Mouse (Mus musculus) liver, embryonic 16.5 days (tissue): ENCODE results near the gene Slc35e2. TPM values are rescaled to one million over a fixed set of nuclear protein-coding genes. Genes with fewer than 3 reads are reported as not detected.
"Not testable (repeated sequence)": the region's sequence is repeated elsewhere in the genome, so short reads cannot be mapped to it uniquely, and the experiment has no call there.

Experiments
- ATAC-seq: fragments of 200-750 bp; cut with Nextera tagmentation; 2 replicates; pipeline ENCODE4 v1.8.0; 2017; ENCODE audit warnings: low read depth, mild to moderate bottlenecking, moderate number of reproducible peaks, moderate library complexity
- H3K27ac ChIP-seq: fragments of 300-500 bp; sonication (generic); 2 replicates; pipeline ENCODE4 v1.5.1; 2014; ENCODE audit warnings: mild to moderate bottlenecking, low read length
- H3K27me3 ChIP-seq: fragments of 300-500 bp; sonication (generic); 2 replicates; pipeline ENCODE4 v1.6.1; 2014; ENCODE audit warnings: low read depth, low read length, mixed read lengths; ENCODE audit not compliant: control insufficient read depth, insufficient read depth
- H3K36me3 ChIP-seq: fragments of 300-500 bp; sonication (generic); 2 replicates; pipeline ENCODE4 v1.6.1; 2014; ENCODE audit warnings: mild to moderate bottlenecking; ENCODE audit not compliant: control insufficient read depth, insufficient read depth
- H3K4me1 ChIP-seq: fragments of 300-500 bp; sonication (generic); 2 replicates; pipeline ENCODE4 v1.6.1; 2014; ENCODE audit warnings: low read depth, low read length, mixed read lengths; ENCODE audit not compliant: control insufficient read depth
- H3K4me2 ChIP-seq: fragments of 300-500 bp; sonication (generic); 2 replicates; pipeline ENCODE4 v1.6.1; 2014; ENCODE audit warnings: low read depth, low read length, mixed read lengths
- H3K4me3 ChIP-seq: fragments of 300-500 bp; sonication (generic); 2 replicates; pipeline ENCODE4 v1.5.1; 2014; ENCODE audit warnings: low read depth, mild to moderate bottlenecking, low read length
- H3K9ac ChIP-seq: fragments of 300-500 bp; sonication (generic); 2 replicates; pipeline ENCODE4 v1.6.1; 2014; ENCODE audit warnings: low read depth, low read length
- H3K9me3 ChIP-seq: fragments of 300-500 bp; sonication (generic); replicated peaks from 2 replicates; pipeline ENCODE4 v1.6.1; 2016; ENCODE audit warnings: low read length; ENCODE audit not compliant: control insufficient read depth
- WGBS: fragments of 180-500 bp; shearing (Covaris S2); extraction: QIAGEN DNeasy Blood & Tissue Kit; methylation state at CpG from one replicate; pipeline ENCODE4 v1.1.7; 2014; ENCODE audit not compliant: insufficient replicate concordance; 5-methylcytosine and 5-hydroxymethylcytosine counted together
- polyA plus RNA-seq: library from polyadenylated mRNA; unstranded; fragments of >200 nt; fragmentation: Nextera tagmentation; extraction: Ambion mirVana; gene quantifications from 2 replicates; pipeline ENCODE4 v1.2.1, GENCODE M21; 2015

The Slc35e2 gene
- polyA plus RNA-seq, 1 experiment from 2014 or later = 6.4 TPM

DNA sequence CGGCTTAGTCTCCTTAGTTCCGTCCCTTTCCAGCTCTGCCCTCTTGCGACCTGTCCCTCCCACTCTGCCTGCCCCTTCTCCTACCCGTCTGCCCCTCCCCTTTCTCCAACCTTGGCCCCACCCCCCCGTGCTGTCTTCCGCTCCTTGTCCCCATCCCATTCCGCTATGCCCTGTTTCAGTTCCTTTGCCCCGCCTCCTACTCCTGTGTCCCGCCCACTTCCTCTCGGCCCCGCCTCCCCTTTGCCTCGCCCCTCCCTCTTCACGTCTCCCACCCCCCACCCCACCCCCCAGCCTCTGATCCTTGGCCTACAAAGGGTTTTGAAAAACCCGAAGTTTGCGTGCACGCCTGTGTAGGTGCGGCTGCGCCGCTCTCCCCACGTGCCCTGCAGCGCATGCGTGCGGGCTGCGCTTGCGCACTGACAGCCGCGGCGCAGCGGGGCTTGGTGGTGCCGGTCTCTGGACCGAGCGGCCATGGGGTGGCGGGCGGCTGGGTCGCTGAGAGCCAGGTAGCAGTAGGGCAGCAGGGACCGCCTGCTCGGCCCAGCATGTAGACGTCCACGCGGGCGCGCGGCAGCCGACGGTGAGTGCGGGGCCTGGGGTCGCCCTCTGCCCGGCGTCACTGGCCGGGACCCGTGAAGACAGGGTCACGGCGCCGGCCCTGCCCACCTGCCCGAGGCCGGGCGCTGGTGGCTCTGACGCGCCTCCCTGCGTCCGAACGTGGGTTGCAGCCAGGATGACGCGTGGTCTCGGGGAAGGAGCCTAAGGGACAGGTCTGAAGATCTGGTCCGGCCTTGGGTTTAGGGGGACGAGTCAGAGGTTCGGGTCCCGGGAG is 37.6 kb upstream of the Slc35e2 start:
- peak; percentile 94 for ATAC-seq
- H3K27me3 ChIP-seq = no peaks in the 10 kb centered on the region
- H3K4me1 ChIP-seq = peaks cover 64% of the 10 kb centered on the region
- peak overlapping the region; percentile 78 for H3K9ac ChIP-seq
- peak overlapping the region; percentile 98 for H3K4me2 ChIP-seq
- peaks cover 8% of the 10 kb centered on the region for H3K36me3 ChIP-seq
- H3K9me3 ChIP-seq = no peaks in the 10 kb centered on the region
- H3K27ac ChIP-seq = peak overlapping the region; percentile 83
- WGBS = under 1% methylated on average over 69 of the region's 69 CpGs
- H3K4me3 ChIP-seq = peak overlapping the region; percentile 75

DNA sequence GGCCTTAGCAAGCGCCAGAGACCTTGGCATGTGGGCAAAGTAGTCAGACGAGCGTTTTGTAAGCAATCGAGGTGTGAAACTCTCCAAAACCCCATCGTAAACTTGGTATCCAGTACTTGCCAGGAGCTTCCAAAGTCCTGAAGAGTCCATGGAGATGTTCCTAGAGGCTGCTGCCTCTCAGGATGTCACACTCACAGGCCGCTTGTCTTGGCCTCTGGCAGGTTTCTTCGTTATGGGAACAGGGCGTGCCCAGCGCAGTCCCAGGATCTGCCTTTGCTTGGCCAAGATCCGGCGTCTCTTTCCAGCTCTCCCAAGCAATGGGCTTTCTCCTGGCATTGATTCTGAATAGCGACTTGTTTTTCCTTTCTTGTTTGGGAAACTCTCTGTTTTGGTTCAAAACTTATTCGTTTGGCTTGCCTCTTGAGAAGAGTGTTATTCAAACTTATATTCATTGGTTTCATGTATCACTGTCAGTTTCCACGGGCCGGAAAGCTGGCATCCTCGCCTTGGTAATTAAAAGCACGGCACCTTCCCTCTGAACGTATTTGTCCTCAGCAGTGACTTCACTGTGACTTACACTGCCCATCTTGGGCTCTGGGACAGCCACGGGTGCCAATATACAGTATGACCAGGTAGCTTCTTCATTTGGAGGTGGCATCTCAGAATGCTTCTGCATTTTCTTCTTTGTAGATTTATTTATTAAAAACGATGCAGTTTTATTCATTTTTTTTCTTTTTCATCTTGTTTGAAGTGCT is 36.7 kb upstream of the Slc35e2 start:
- H3K4me1 ChIP-seq = peaks cover 60% of the 10 kb centered on the region
- H3K27ac ChIP-seq = peak overlapping the region; percentile 83
- H3K4me2 ChIP-seq = peak overlapping the region; percentile 98
- H3K36me3 ChIP-seq = peaks cover 8% of the 10 kb centered on the region
- peak overlapping the region; percentile 78 for H3K9ac ChIP-seq
- WGBS = 12% methylated on average over 20 of the region's 20 CpGs
- no peaks in the 10 kb centered on the region for H3K9me3 ChIP-seq
- no peak for ATAC-seq
- peak overlapping the region; percentile 75 for H3K4me3 ChIP-seq
- H3K27me3 ChIP-seq = no peaks in the 10 kb centered on the region

DNA sequence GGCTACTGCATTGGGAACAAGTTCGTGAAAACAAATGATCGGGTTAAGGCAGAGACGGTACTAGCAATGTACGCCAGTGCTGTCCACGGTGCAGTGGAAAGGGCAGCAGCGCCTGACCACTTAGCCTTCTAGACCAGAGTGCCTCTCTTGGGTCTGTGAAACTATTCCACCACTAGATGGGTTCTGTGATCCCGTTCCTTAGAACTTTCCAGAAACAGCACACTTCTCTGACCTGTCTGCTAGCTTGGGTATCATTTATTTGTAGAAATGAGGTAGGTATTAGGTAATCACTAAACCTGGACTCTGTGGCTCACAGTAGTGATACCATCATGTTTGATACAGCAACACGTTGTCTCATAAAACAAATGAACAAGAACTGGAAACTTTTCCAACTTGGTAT is 34.7 kb upstream of the Slc35e2 start:
- no peak overlapping the region for H3K9ac ChIP-seq
- H3K27ac ChIP-seq = peak overlapping the region; percentile 22
- H3K9me3 ChIP-seq = no peaks in the 10 kb centered on the region
- H3K4me2 ChIP-seq = no peak overlapping the region
- no peak for ATAC-seq
- H3K27me3 ChIP-seq = no peaks in the 10 kb centered on the region
- H3K36me3 ChIP-seq = no peaks in the 10 kb centered on the region
- no peak overlapping the region for H3K4me3 ChIP-seq
- WGBS = 61% methylated on average over 8 of the region's 8 CpGs
- peaks cover 47% of the 10 kb centered on the region for H3K4me1 ChIP-seq

DNA sequence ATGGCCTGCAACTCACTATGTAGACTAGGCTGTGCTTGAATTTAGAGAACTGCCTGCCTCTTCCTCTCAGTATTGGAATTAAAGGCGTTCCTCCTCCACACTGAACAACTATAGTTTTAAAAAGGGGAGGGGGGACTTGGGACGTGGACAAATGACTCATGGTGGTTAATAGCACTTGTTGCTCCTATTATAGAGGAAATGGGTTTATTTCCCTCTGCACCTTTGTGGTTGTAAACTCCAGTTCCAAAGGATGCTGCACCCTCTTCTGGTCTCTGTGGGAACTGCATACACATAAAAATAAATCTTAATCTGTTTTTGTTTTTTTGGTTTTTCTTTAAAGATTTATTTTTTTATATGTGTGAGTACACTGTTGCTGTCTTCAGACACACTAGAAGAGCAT is 33.0 kb upstream of the Slc35e2 start:
- H3K36me3 ChIP-seq = no peaks in the 10 kb centered on the region
- no peaks in the 10 kb centered on the region for H3K9me3 ChIP-seq
- no peak overlapping the region for H3K4me3 ChIP-seq
- no peak overlapping the region for H3K4me2 ChIP-seq
- no peaks in the 10 kb centered on the region for H3K27me3 ChIP-seq
- no peak for ATAC-seq
- 10% methylated on average over 2 of the region's 2 CpGs for WGBS
- no peak overlapping the region; the same call in 1 of the 2 replicates for H3K27ac ChIP-seq
- H3K9ac ChIP-seq = no peak overlapping the region
- peaks cover 38% of the 10 kb centered on the region for H3K4me1 ChIP-seq

DNA sequence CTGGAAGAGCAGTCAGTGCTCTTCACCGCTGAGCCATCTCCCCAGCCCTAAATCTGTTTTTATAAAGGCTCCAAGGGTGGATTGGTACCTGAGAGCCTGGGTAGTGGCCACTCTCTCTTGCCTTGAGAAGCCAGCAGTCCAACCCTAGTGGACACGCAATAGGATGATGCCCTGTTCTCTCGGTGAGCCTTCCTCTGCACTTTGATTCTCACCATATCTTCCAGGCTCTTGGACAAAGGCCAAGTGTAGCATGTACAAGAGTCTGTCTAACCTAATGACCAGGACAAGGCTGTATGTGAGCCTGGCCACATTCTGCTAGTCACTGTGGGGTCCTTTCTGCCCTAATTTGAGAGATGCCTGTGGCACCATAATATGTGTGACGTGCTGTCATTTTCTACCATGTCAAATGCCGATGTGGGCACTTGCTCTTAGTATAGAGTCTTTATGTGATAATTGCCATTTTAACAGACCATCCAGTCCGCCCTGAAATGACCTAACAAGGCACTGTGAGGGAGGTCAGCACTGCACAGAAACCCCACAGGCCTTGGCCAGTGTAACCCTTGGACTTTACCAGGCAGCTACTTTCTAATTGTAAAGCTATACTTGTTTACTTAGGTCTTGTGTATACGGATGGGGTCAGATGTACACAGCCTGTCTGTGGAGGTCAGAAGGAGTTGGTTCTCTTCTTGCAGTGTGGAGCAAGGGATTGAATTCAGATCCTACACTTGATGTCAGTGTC is 32.4 kb upstream of the Slc35e2 start:
- no peak overlapping the region for H3K4me3 ChIP-seq
- peaks cover 38% of the 10 kb centered on the region for H3K4me1 ChIP-seq
- no peaks in the 10 kb centered on the region for H3K9me3 ChIP-seq
- H3K27ac ChIP-seq = peak overlapping the region; percentile 18
- peak; percentile 73 for ATAC-seq
- no peak overlapping the region for H3K4me2 ChIP-seq
- no peak overlapping the region for H3K9ac ChIP-seq
- no peaks in the 10 kb centered on the region for H3K36me3 ChIP-seq
- H3K27me3 ChIP-seq = no peaks in the 10 kb centered on the region
- 77% methylated on average over 7 of the region's 7 CpGs for WGBS

DNA sequence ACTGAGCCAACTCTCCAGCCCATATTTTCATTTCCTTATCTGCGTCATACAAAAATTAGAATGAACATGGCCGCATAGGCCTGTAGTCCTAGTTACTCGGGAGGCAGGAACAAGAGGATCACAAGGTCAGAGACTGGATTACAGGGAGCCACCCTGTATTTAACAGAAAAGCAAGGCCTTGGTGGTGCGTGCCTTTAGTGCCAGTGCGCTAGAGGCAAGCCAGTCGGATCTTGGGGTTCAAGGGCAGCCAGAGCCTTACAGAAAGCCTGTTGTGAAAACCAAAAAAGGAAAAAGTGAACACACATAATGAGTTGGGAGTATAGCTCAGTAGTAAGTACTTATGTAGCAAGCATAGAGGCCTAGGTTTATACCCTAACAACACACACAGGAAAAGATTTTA is 31.4 kb upstream of the Slc35e2 start:
- WGBS = 75% methylated on average over 6 of the region's 6 CpGs
- Histone ChIP-seq H3K36me3 (no peaks in the 10 kb centered on the region), H3K4me2 (no peak overlapping the region), H3K4me3 (no peak overlapping the region), H3K4me1 (peaks cover 29% of the 10 kb centered on the region), H3K27me3 (no peaks in the 10 kb centered on the region), H3K9ac (no peak overlapping the region), H3K9me3 (no peaks in the 10 kb centered on the region), H3K27ac (0 out of 2 replicates have a peak overlapping the region, but pooled peaks have one; percentile 24)
- no peak for ATAC-seq

DNA sequence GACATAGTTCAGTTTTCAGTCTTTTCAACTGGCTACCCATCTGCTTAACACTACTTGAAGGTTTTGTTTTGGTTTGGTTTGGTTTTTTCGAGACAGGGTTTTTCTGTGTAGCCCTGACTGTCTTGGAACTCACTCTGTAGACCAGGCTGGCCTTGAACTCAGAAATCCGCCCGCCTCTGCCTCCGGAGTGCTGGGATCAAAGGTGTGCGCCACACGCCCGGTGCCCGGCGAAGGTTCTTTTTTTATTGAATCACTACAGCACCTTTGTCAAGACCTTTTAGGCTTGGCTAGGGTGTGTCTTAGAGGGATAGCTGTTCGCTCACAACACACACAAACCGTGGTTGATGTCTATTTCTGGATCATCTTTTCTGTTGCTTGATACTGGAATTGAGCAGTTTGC is 30.9 kb upstream of the Slc35e2 start:
- peaks cover 24% of the 10 kb centered on the region for H3K4me1 ChIP-seq
- ATAC-seq, H3K9me3 ChIP-seq, H3K27ac ChIP-seq, H3K4me2 ChIP-seq, H3K4me3 ChIP-seq, H3K27me3 ChIP-seq, H3K9ac ChIP-seq, H3K36me3 ChIP-seq: not testable (repeated sequence)
- 64% methylated on average over 11 of the region's 11 CpGs for WGBS

DNA sequence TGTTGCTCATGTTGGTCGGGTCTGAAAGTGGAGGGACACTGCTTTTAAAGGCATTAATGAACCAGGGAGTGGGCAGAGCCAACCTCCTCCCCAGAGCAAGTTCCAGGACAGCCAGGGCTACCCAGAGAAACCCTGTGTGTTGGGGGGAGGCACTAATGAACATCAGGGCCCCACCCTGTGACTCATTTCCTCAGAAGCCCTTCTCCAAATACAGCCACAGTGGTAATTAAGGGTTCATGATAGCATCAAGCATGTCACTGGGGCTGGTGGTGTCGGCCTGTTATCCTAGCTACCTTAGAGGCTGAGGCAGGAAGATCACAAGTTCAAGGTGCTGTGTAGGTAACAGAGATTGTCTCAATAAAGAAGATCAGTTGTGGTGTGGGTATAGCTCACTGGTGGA is 29.8 kb upstream of the Slc35e2 start:
- Histone ChIP-seq H3K27me3 (no peaks in the 10 kb centered on the region), H3K9ac (no peak overlapping the region), H3K27ac (peak overlapping the region; percentile 52), H3K4me3 (no peak overlapping the region), H3K4me1 (peaks cover 17% of the 10 kb centered on the region), H3K4me2 (no peak overlapping the region), H3K9me3 (no peaks in the 10 kb centered on the region), H3K36me3 (no peaks in the 10 kb centered on the region)
- no peak for ATAC-seq
- WGBS = 41% methylated on average over 2 of the region's 2 CpGs
